Mouse (Mus musculus) lung, embryonic 16.5 days (tissue): ENCODE measurements around the gene Wfdc5. TPM values are rescaled to one million over a fixed set of nuclear protein-coding genes. Genes with fewer than 3 reads are reported as not detected.

ENCODE experiments used
- ATAC-seq: fragments of 200-750 bp; cut with Nextera tagmentation; 2 replicates; pipeline ENCODE4 v1.8.0; 2017; ENCODE audit warnings: low read depth, mild to moderate bottlenecking, moderate library complexity
- H3K27ac ChIP-seq: fragments of 300-500 bp; sonication (generic); 2 replicates; pipeline ENCODE4 v1.5.1; 2014; ENCODE audit warnings: mild to moderate bottlenecking, control low read depth, low read length
- H3K27me3 ChIP-seq: fragments of 300-500 bp; sonication (generic); 2 replicates; pipeline ENCODE4 v1.6.1; 2014; ENCODE audit warnings: low read depth, low read length, mixed read lengths; ENCODE audit not compliant: control insufficient read depth, insufficient read depth
- H3K36me3 ChIP-seq: fragments of 300-500 bp; sonication (generic); 2 replicates; pipeline ENCODE4 v1.6.1; 2014; ENCODE audit warnings: low read length; ENCODE audit not compliant: control insufficient read depth, insufficient read depth
- H3K4me1 ChIP-seq: fragments of 300-500 bp; sonication (generic); replicated peaks from 2 replicates; pipeline ENCODE4 v1.6.1; 2014; ENCODE audit warnings: low read length, mixed read lengths; ENCODE audit not compliant: control insufficient read depth, insufficient read depth
- H3K4me2 ChIP-seq: fragments of 300-500 bp; sonication (generic); 2 replicates; pipeline ENCODE4 v1.6.1; 2014; ENCODE audit warnings: low read depth, low read length, control low read depth
- H3K4me3 ChIP-seq: fragments of 300-500 bp; sonication (generic); 2 replicates; pipeline ENCODE4 v1.5.1; 2014; ENCODE audit warnings: mild to moderate bottlenecking, low read length, control low read depth
- H3K9ac ChIP-seq: fragments of 300-500 bp; sonication (generic); 2 replicates; pipeline ENCODE4 v1.6.1; 2014; ENCODE audit warnings: low read length, control low read depth
- H3K9me3 ChIP-seq: fragments of 300-500 bp; sonication (generic); 2 replicates; pipeline ENCODE4 v1.6.1; 2016; ENCODE audit warnings: low read length; ENCODE audit not compliant: control insufficient read depth
- WGBS: fragments of 180-500 bp; shearing (Covaris S2); extraction: QIAGEN DNeasy Blood & Tissue Kit; methylation state at CpG from one replicate; pipeline ENCODE4 v1.1.7; 2014; 5-methylcytosine and 5-hydroxymethylcytosine counted together
- polyA plus RNA-seq: library from polyadenylated mRNA; unstranded; fragments of >200 nt; fragmentation: Nextera tagmentation; extraction: Ambion mirVana; gene quantifications from 2 replicates; pipeline ENCODE4 v1.2.1, GENCODE M21; 2015

Gene Wfdc5
- polyA plus RNA-seq, 1 experiment from 2014 or later = not detected

DNA sequence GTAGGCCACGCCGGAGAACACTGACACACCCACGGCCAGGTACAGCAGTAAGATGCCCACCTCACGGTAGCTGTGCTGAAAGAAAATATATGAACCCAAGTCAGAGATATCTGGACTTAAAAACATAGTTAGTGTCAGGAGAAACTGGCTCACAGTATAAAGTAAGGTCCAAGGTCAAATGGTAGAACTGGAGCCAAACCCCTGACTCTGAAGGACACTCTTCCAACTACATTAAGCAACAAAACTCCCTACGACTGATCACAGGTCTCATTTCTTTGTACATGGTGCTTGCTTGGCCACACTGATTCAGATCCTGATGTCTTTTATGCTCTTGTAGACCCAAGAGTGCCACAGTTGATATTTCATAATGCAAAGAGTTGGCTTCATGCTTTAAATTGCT lies 17.6 kb downstream of the Wfdc5 start:
- no peak overlapping the region for H3K9ac ChIP-seq

DNA sequence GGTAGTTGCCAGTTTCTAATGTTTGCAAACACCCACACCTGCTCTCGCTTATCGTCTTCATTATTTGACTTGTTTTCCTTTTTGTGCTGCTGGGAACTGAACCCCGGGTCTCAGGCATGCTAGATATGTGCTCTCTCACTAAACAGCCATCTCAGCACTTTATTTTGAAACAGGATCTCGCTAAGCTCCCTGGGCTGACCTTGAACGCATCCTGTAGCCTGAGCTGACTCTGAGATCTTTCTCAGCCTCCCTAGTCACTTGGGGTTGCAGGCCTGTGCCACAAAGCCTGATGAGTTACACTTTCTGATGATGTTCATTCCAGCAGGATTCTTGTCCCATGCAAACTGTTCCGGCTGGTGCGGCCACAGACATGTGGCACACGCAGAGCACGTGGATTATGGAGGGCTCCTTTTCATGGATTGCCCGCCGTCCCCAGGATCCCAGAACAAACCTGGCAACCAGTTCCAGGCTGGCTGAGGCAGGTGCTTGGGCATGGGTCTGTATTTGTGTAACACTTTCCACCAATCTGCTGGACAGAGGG lies 21.0 kb downstream of the Wfdc5 start:
- ATAC-seq = no peak
- 69% methylated on average over 11 of the region's 11 CpGs for WGBS

More for the DNA sequence above, 17.6 kb downstream of the Wfdc5 start:
- H3K4me3 ChIP-seq = no peak overlapping the region
- peaks cover 39% of the 10 kb centered on the region for H3K27me3 ChIP-seq
- no peaks in the 10 kb centered on the region for H3K9me3 ChIP-seq
- peaks cover 7% of the 10 kb centered on the region for H3K4me1 ChIP-seq
- no peaks in the 10 kb centered on the region for H3K36me3 ChIP-seq
- no peak for ATAC-seq
- no peak overlapping the region for H3K4me2 ChIP-seq
- H3K27ac ChIP-seq = no peak overlapping the region
- WGBS = 89% methylated on average over 5 of the region's 5 CpGs

GRCm38 (mm10) chr2:164158838-164159237 lies 23.7 kb downstream of the Wfdc5 start:
- no peaks in the 10 kb centered on the region for H3K27me3 ChIP-seq
- H3K9ac ChIP-seq = no peak overlapping the region
- H3K4me2 ChIP-seq = no peak overlapping the region
- H3K27ac ChIP-seq = no peak overlapping the region
- H3K4me1 ChIP-seq = no peaks in the 10 kb centered on the region
- no peak overlapping the region for H3K4me3 ChIP-seq
- 77% methylated on average over 2 of the region's 2 CpGs for WGBS
- ATAC-seq = no peak
- H3K36me3 ChIP-seq = peaks cover 2% of the 10 kb centered on the region; the same call in 1 of the 2 replicates
- no peaks in the 10 kb centered on the region for H3K9me3 ChIP-seq

More for the DNA sequence above, 21.0 kb downstream of the Wfdc5 start:
- Histone ChIP-seq H3K9me3 (no peaks in the 10 kb centered on the region), H3K27ac (no peak overlapping the region), H3K9ac (no peak overlapping the region), H3K4me1 (no peaks in the 10 kb centered on the region), H3K36me3 (no peaks in the 10 kb centered on the region), H3K27me3 (peaks cover 6% of the 10 kb centered on the region), H3K4me2 (no peak overlapping the region), H3K4me3 (no peak overlapping the region)

GRCm38 (mm10) chr2:164156158-164156557 lies 26.4 kb downstream of the Wfdc5 start:
- no peaks in the 10 kb centered on the region for H3K9me3 ChIP-seq
- no peak overlapping the region for H3K9ac ChIP-seq
- H3K4me1 ChIP-seq = no peaks in the 10 kb centered on the region
- peaks cover 10% of the 10 kb centered on the region; the same call in 1 of the 2 replicates for H3K36me3 ChIP-seq
- no peak overlapping the region for H3K4me3 ChIP-seq
- no peak overlapping the region for H3K4me2 ChIP-seq
- H3K27me3 ChIP-seq = no peaks in the 10 kb centered on the region
- WGBS = 78% methylated on average over 7 of the region's 7 CpGs
- no peak overlapping the region for H3K27ac ChIP-seq
- no peak for ATAC-seq

- ATAC-seq = no peak
- no peaks in the 10 kb centered on the region for H3K27me3 ChIP-seq
- no peak overlapping the region for H3K4me3 ChIP-seq
- H3K9me3 ChIP-seq = no peaks in the 10 kb centered on the region
- peaks cover 10% of the 10 kb centered on the region; the same call in 1 of the 2 replicates for H3K36me3 ChIP-seq
- 90% methylated on average over 10 of the region's 10 CpGs for WGBS
- H3K9ac ChIP-seq = no peak overlapping the region
- H3K4me2 ChIP-seq = no peak overlapping the region
- no peaks in the 10 kb centered on the region for H3K4me1 ChIP-seq
- H3K27ac ChIP-seq = no peak overlapping the region
Measured at GRCm38 (mm10) chr2:164154007-164154406, 28.5 kb downstream of the Wfdc5 start.

- WGBS = 76% methylated on average over 11 of the region's 11 CpGs
- no peak overlapping the region for H3K4me2 ChIP-seq
- H3K36me3 ChIP-seq = peaks cover 10% of the 10 kb centered on the region; the same call in 1 of the 2 replicates
- no peak overlapping the region for H3K9ac ChIP-seq
- no peaks in the 10 kb centered on the region for H3K9me3 ChIP-seq
- H3K27ac ChIP-seq = no peak overlapping the region
- ATAC-seq = no peak
- no peaks in the 10 kb centered on the region for H3K27me3 ChIP-seq
- H3K4me1 ChIP-seq = no peaks in the 10 kb centered on the region
- no peak overlapping the region for H3K4me3 ChIP-seq
Measured at GRCm38 (mm10) chr2:164152341-164152740, 30.2 kb downstream of the Wfdc5 start.

DNA sequence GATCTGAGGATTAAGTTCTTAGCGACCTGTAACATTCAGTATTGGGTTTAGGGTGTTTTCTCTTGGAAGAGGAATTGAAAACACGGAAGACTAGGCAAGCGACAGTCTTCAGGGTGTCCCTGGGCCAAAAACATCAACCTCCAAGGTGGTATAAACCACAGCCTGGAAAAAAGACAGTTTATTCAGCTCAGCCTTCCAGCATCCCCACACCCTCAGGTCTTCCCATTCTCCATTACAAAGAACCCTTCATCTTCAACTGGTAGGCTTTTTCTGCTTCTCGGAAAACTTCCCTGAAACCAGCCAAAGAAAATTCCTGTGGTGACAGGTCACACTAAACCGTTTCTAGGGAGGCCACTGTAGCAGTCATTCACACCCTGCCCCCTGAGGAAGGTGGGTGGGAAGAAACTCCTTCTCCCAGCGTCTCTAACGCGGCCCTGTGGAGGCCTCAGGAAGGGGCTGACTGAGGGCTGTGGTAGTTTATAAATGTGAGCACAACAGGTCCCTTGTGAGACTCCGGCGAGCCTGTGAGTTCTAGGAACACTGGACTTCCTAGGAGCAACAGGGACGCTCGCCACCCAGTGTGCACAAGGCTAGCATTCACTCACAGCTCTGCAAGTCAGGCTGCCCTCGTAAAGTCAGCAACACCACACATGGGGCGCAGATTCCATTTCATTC lies 32.3 kb downstream of the Wfdc5 start:
- no peak overlapping the region for H3K27ac ChIP-seq
- no peak overlapping the region for H3K4me2 ChIP-seq
- peaks cover 10% of the 10 kb centered on the region; the same call in 1 of the 2 replicates for H3K36me3 ChIP-seq
- no peaks in the 10 kb centered on the region for H3K4me1 ChIP-seq
- H3K9me3 ChIP-seq = no peaks in the 10 kb centered on the region
- H3K27me3 ChIP-seq = no peaks in the 10 kb centered on the region
- no peak overlapping the region for H3K4me3 ChIP-seq
- 44% methylated on average over 14 of the region's 14 CpGs for WGBS
- peak; percentile 26; the same call in 1 of the 2 replicates for ATAC-seq
- no peak overlapping the region for H3K9ac ChIP-seq

- no peak overlapping the region for H3K4me3 ChIP-seq
- no peak overlapping the region for H3K9ac ChIP-seq
- H3K4me1 ChIP-seq = peaks cover 4% of the 10 kb centered on the region; the same call in 1 of the 2 replicates
- WGBS = 91% methylated on average over 12 of the region's 12 CpGs
- H3K27me3 ChIP-seq = no peaks in the 10 kb centered on the region
- H3K4me2 ChIP-seq = no peak overlapping the region
- ATAC-seq = no peak
- H3K36me3 ChIP-seq = no peaks in the 10 kb centered on the region
- H3K9me3 ChIP-seq = no peaks in the 10 kb centered on the region
- no peak overlapping the region for H3K27ac ChIP-seq
Measured at GRCm38 (mm10) chr2:164146556-164146955, 36.0 kb downstream of the Wfdc5 start.

- no peak overlapping the region for H3K4me2 ChIP-seq
- no peak overlapping the region for H3K9ac ChIP-seq
- no peaks in the 10 kb centered on the region for H3K9me3 ChIP-seq
- H3K27ac ChIP-seq = no peak overlapping the region
- H3K36me3 ChIP-seq = no peaks in the 10 kb centered on the region
- peaks cover 4% of the 10 kb centered on the region; the same call in 1 of the 2 replicates for H3K4me1 ChIP-seq
- H3K4me3 ChIP-seq = no peak overlapping the region
- WGBS = 73% methylated on average over 10 of the region's 10 CpGs
- H3K27me3 ChIP-seq = no peaks in the 10 kb centered on the region
- no peak for ATAC-seq
Measured at GRCm38 (mm10) chr2:164144541-164144940, 38.0 kb downstream of the Wfdc5 start.
